ENCODE assay signal across 18 mouse cellular contexts in genomic region chr2:34193870-34194820, GRCm38 (mm10).
A peak's percentile ranks its signal among the peaks of the same experiment; 100 is the strongest.
DNase-seq lines count a peak whose midpoint lies in the region; ATAC-seq and TF ChIP-seq lines count a peak whose summit lies in the region.
"Had no signal": no experiment of that assay in that cellular context is flagged by ENCODE, and none has a peak within 500 bp of the region (broad histone marks: within the 10 kb centered on the region; RNA-seq: fewer than 3 reads in every experiment).

No protein-coding gene starts in this region.

- H3K27me3 ChIP-seq in hindbrain, embryonic 12.5 days = no peaks in the 10 kb centered on the region
- no peaks in the 10 kb centered on the region for H3K27me3 ChIP-seq in hindbrain, postnatal 0 days (ENCODE audit: insufficient read depth, low read length)
- H3K27me3 ChIP-seq in midbrain, embryonic 13.5 days = no peaks in the 10 kb centered on the region
- no peaks in the 10 kb centered on the region for H3K27me3 ChIP-seq in midbrain, embryonic 11.5 days (ENCODE audit: control insufficient read depth, insufficient read depth, low read length)
- no peaks in the 10 kb centered on the region for H3K27me3 ChIP-seq in forebrain, embryonic 16.5 days (replicated peaks; ENCODE audit: control insufficient read depth, insufficient read depth, low read length)
- no peaks in the 10 kb centered on the region for H3K27me3 ChIP-seq in midbrain, embryonic 15.5 days (replicated peaks)
- H3K27me3 ChIP-seq: kidney, embryonic 15.5 days; neural tube, embryonic 12.5 days had no signal

- H3K4me1 ChIP-seq in hindbrain, embryonic 12.5 days = peaks cover 23% of the 10 kb centered on the region
- no peaks in the 10 kb centered on the region; the same call in 1 of the 2 replicates for H3K4me1 ChIP-seq in hindbrain, postnatal 0 days (ENCODE audit: insufficient read depth, low read length)
- H3K4me1 ChIP-seq in midbrain, embryonic 13.5 days (replicated peaks) = peaks cover 28% of the 10 kb centered on the region
- H3K4me1 ChIP-seq in midbrain, embryonic 11.5 days (ENCODE audit: control insufficient read depth, insufficient read depth, low read length) = no peaks in the 10 kb centered on the region
- H3K4me1 ChIP-seq in forebrain, embryonic 16.5 days (replicated peaks; ENCODE audit: control insufficient read depth, insufficient read depth, low read length) = peaks cover 27% of the 10 kb centered on the region
- peaks cover 18% of the 10 kb centered on the region for H3K4me1 ChIP-seq in midbrain, embryonic 15.5 days
- H3K4me1 ChIP-seq: kidney, embryonic 15.5 days had no signal

- no peak overlapping the region for H3K9ac ChIP-seq in hindbrain, embryonic 12.5 days
- no peak overlapping the region for H3K9ac ChIP-seq in hindbrain, postnatal 0 days (replicated peaks; ENCODE audit: low read length)
- H3K9ac ChIP-seq in midbrain, embryonic 13.5 days (replicated peaks) = no peak overlapping the region
- H3K9ac ChIP-seq in midbrain, embryonic 11.5 days (ENCODE audit: low read length) = no peak overlapping the region
- no peak overlapping the region for H3K9ac ChIP-seq in forebrain, embryonic 16.5 days (replicated peaks; ENCODE audit: low read depth, low read length)
- no peak overlapping the region for H3K9ac ChIP-seq in midbrain, embryonic 15.5 days
- H3K9ac ChIP-seq: kidney, embryonic 15.5 days; liver, postnatal 0 days; neural tube, embryonic 12.5 days had no signal

- H3K27ac ChIP-seq in hindbrain, embryonic 12.5 days = peak overlapping the region; percentile 48
- H3K27ac ChIP-seq in hindbrain, postnatal 0 days = no peak overlapping the region; the same call in 1 of the 2 replicates
- H3K27ac ChIP-seq in midbrain, embryonic 13.5 days = peak overlapping the region; percentile 36
- H3K27ac ChIP-seq in midbrain, embryonic 11.5 days (ENCODE audit: low read depth, low read length) = no peak overlapping the region
- H3K27ac ChIP-seq in forebrain, embryonic 16.5 days (ENCODE audit: low read length) = peak overlapping the region; percentile 71
- H3K27ac ChIP-seq in midbrain, embryonic 15.5 days = peak overlapping the region; percentile 30
- H3K27ac ChIP-seq: kidney, embryonic 15.5 days; neural tube, embryonic 12.5 days had no signal

- H3K4me2 ChIP-seq in hindbrain, embryonic 12.5 days (replicated peaks) = no peak overlapping the region
- H3K4me2 ChIP-seq in hindbrain, postnatal 0 days (ENCODE audit: low read depth, low read length) = no peak overlapping the region
- no peak overlapping the region for H3K4me2 ChIP-seq in midbrain, embryonic 13.5 days (replicated peaks)
- no peak overlapping the region for H3K4me2 ChIP-seq in midbrain, embryonic 11.5 days
- H3K4me2 ChIP-seq in forebrain, embryonic 16.5 days (ENCODE audit: low read length) = no peak overlapping the region
- H3K4me2 ChIP-seq in midbrain, embryonic 15.5 days = no peak overlapping the region
- H3K4me2 ChIP-seq: kidney, embryonic 15.5 days; neural tube, embryonic 12.5 days had no signal

- no peak for TF ChIP-seq CTCF in hindbrain, postnatal 0 days (IDR thresholded peaks at IDR 0.05; ENCODE audit: low read depth)

- no peaks in the 10 kb centered on the region for H3K9me3 ChIP-seq in hindbrain, embryonic 12.5 days (replicated peaks)
- H3K9me3 ChIP-seq in hindbrain, postnatal 0 days (ENCODE audit: low read length) = no peaks in the 10 kb centered on the region
- no peaks in the 10 kb centered on the region for H3K9me3 ChIP-seq in midbrain, embryonic 13.5 days
- no peaks in the 10 kb centered on the region for H3K9me3 ChIP-seq in midbrain, embryonic 11.5 days (ENCODE audit: control insufficient read depth, low read length)
- H3K9me3 ChIP-seq in forebrain, embryonic 16.5 days (ENCODE audit: control insufficient read depth, low read length) = no peaks in the 10 kb centered on the region
- H3K9me3 ChIP-seq in midbrain, embryonic 15.5 days = no peaks in the 10 kb centered on the region
- H3K9me3 ChIP-seq: kidney, embryonic 15.5 days; neural tube, embryonic 12.5 days had no signal

- 72% methylated on average over 8 of the region's 8 CpGs for WGBS in hindbrain, embryonic 12.5 days
- 53% methylated on average over 8 of the region's 8 CpGs for WGBS in hindbrain, postnatal 0 days
- 64% methylated on average over 8 of the region's 8 CpGs for WGBS in midbrain, embryonic 13.5 days
- 82% methylated on average over 8 of the region's 8 CpGs for WGBS in midbrain, embryonic 11.5 days
- 15% methylated on average over 8 of the region's 8 CpGs for WGBS in forebrain, embryonic 16.5 days
- 51% methylated on average over 8 of the region's 8 CpGs for WGBS in midbrain, embryonic 15.5 days

- DNase-seq in hindbrain, postnatal 0 days (ENCODE audit: low spot score) = no peak
- DNase-seq in midbrain, embryonic 11.5 days (ENCODE audit: low spot score, missing footprints) = no peak
- DNase-seq in thymus, postnatal 0 days (ENCODE audit: low spot score) = no peak
- DNase-seq: adrenal gland, postnatal 36 days; B cell, adult 2 months; gastrocnemius, postnatal 10 days; liver; liver, postnatal 0 days; right cerebral cortex, postnatal 25 days; thymus, postnatal 36 days had no signal

- no peak overlapping the region for H3K4me3 ChIP-seq in hindbrain, embryonic 12.5 days
- no peak overlapping the region for H3K4me3 ChIP-seq in hindbrain, postnatal 0 days (ENCODE audit: low read length)
- no peak overlapping the region for H3K4me3 ChIP-seq in midbrain, embryonic 13.5 days (replicated peaks)
- no peak overlapping the region for H3K4me3 ChIP-seq in midbrain, embryonic 11.5 days (ENCODE audit: low read depth, low read length)
- no peak overlapping the region for H3K4me3 ChIP-seq in forebrain, embryonic 16.5 days (replicated peaks; ENCODE audit: low read length)
- no peak overlapping the region for H3K4me3 ChIP-seq in midbrain, embryonic 15.5 days
- H3K4me3 ChIP-seq: kidney, embryonic 15.5 days; neural tube, embryonic 12.5 days had no signal

- ATAC-seq in hindbrain, embryonic 12.5 days (ENCODE audit: low FRiP score) = no peak
- no peak for ATAC-seq in hindbrain, postnatal 0 days
- no peak for ATAC-seq in midbrain, embryonic 13.5 days
- ATAC-seq in midbrain, embryonic 11.5 days (ENCODE audit: low FRiP score) = no peak
- peak; percentile 90 for ATAC-seq in forebrain, embryonic 16.5 days
- ATAC-seq in midbrain, embryonic 15.5 days (replicated peaks) = no peak
- ATAC-seq in activated CD4-positive, CD25-positive, alpha-beta regulatory T cell, adult 4 months = no peak
- ATAC-seq: intestine, embryonic 16.5 days; liver, postnatal 0 days had no signal

- H3K36me3 ChIP-seq in hindbrain, embryonic 12.5 days = peaks cover 5% of the 10 kb centered on the region; the same call in 1 of the 2 replicates
- H3K36me3 ChIP-seq in hindbrain, postnatal 0 days (ENCODE audit: insufficient read depth, low read length) = no peaks in the 10 kb centered on the region
- peaks cover 2% of the 10 kb centered on the region; the same call in 1 of the 2 replicates for H3K36me3 ChIP-seq in midbrain, embryonic 13.5 days
- no peaks in the 10 kb centered on the region for H3K36me3 ChIP-seq in midbrain, embryonic 11.5 days (ENCODE audit: control insufficient read depth, insufficient read depth, low read length)
- no peaks in the 10 kb centered on the region for H3K36me3 ChIP-seq in forebrain, embryonic 16.5 days (ENCODE audit: control insufficient read depth, insufficient read depth)
- H3K36me3 ChIP-seq in midbrain, embryonic 15.5 days (replicated peaks) = no peaks in the 10 kb centered on the region

Comparison
In these comparisons a context has a peak if more than half of its experiments do, and no peak if none do; other contexts are left out.
1. H3K27ac ChIP-seq: peak in hindbrain, embryonic 12.5 days (single experiment), midbrain, embryonic 13.5 days (single experiment), forebrain, embryonic 16.5 days (single experiment) and midbrain, embryonic 15.5 days (single experiment); none in hindbrain, postnatal 0 days (single experiment) and midbrain, embryonic 11.5 days (single experiment).